Mouse (Mus musculus): Measurements from ENCODE around the gene Ttyh3.
"Not testable (repeated sequence)": the region's sequence is repeated elsewhere in the genome, so short reads cannot be mapped to it uniquely, and the experiment has no call there.

Ttyh3 gene

DNA sequence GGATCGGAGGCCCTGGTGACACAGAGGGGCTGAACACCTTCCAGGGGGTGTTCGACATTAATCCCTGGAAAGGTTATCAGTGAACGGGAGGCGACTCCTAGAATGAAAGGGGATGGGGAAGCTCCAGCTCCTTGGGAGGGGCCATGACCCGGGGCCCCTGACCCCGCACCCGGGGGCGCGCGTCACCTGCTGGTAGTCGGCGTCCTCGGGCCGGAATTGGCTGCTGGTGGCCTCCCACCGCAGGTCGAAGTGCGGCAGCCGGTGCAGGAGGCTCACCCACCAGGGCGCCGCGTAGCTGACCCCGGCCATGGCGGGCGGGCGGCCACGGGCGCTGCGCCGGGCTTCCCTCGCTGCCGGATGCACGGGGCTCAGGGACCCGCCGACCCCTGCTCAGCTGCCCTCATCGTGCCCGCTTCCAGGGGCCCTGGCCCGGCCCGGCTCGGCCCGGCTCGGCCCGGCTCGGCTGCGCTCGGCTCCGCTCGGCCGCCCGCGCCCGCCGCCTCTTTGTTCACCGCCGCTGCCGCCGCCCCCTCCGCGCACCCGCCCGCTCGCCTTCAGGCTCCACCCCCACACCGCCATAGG is at the start of gene Ttyh3:
Ttyh3 (minus strand) TSS at position 513 of the 582 bp plus-strand sequence.
- no peak for DNase-seq (ENCODE audit: low read depth)

DNA sequence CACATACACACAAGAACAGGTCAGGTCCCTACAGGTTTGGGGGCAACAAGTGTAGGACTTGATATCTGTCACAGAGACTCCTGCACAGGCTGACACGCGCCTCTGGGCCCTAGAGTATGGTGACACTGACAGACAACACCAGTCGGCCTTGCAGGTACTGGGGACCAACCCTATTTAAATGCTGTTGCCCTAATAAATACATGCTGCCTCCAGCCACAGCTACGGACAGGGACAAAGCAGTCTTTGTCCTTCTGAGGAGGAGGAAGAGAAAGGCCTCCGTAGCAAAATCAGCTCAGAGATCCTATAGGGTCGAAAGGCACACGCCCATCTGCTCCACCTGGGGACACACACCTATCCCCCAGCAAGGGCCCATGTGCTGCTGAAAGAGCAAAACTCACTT is 47.2 kb upstream of the Ttyh3 start:
- no peak for DNase-seq (ENCODE audit: low read depth)

DNA sequence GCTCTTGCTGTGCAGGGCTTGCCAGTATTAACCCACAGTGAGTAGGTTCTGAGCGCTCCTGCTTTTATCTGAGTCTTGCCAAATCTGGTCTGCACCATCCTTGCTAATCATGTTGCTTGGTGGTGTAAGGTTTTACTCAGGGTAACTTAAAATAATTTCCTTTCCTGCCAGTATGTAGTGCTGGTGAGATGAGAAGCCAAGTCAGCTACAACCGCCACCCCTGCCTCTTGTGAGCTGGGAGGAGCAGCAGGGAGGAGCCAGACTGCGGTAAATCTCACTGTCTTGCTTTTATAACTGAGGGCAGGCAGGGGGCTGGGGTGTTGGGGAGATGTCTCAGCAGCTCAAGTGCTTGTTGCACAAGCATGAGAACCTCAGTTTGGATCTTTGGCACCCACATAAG is 39.6 kb upstream of the Ttyh3 start:
- DNase-seq (ENCODE audit: low read depth), result no peak

DNA sequence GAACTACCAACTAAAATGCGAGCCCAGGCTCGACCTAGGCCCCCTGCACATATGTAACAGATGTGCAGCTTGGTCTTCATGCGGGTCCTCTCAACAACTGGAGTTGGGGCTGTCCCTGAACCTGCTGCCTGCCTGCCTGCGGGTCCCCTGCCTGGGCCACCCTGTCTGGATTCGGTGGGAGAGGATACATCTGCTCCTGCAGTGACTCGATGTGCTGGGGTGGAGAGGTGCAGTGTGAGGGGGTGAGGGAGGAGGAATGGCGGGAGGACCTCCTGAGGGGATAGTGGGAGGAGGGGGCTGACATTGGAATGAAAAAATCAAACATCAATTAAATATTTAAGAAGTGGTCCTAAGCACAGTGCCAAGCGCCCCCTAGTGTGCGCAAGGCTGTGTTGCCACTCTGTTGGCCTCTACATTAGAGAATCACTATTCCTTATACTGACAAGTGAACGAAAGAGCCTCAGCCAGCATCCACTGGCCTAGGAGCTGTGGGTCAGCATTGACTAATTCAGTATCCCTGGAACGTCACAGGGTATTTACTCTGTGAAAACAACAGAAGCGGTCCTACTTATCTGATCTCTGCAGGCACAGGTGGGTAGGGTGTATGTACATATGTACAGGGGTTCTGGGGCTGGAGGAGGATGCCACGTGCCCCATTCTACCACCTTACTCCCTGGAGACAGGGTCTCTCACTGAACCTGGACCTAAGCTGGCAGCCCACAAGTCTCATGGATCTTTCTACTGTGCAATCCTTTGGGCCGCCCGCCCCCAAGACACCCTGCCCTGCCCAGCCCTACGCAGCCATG is 35.7 kb upstream of the Ttyh3 start:
- DNase-seq (ENCODE audit: low read depth), result peak; percentile 69

DNA sequence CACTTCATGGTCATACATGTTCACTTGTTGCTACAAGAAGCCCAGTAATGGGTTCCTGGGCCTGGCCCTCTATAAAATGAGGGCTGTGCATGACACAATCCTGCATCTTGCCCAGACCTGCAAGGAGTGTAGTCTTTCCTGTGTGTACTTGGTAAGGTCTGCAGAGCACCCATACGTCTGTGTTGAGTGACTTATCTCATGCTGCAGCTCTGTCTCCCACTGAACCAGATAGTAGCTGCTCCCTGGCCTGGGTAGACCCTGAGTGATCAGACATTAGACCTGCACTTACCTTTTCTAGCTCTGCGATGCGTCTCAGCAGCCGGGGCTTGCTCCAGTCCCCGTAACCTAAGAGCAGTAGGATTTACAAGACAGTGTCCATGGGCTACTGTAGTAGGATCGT is 33.3 kb upstream of the Ttyh3 start:
- DNase-seq (ENCODE audit: low read depth), result no peak

GRCm38 (mm10) chr5:140680950-140681349 is 32.1 kb upstream of the Ttyh3 start:
- no peak for DNase-seq (ENCODE audit: low read depth)

DNA sequence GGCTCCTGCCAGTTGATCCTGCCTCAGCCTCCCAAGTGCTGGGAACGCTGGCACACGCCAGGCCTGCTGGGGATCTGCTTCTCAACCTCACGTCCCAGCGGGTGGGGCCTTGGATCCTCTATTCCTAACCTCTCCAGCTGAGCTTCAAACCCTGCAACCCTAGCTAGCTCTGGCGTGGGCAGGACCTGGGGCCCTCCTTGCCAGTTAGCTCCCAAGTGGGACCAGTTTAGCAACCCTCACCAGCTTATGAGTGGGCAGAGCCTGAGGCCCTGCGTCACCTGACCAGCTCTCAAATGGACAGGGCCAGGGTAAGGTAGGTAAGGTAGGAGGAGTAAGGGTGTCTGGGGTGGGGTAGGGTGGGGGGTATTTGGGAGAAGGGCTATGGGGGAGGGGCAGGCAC is 31.2 kb upstream of the Ttyh3 start:
- no peak for DNase-seq (ENCODE audit: low read depth)

DNA sequence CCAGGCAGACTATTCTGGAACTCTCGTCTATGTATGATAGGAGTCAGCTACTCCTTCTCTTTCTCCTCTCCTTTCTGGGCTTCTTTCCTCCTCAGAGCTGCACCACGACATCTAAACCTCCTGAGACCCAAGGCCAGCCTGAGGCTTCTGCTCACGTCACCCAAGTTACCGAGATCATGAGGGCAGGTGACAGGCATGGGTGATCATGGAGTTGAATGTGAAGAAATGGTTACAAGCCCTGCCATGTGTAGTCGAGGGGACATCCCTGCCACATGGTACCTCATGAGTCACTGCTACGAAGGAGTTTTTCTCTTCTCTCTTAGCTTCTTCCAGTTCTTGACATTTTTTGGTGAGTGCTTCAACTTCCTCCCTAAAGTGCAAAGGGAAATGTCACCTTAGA is 28.3 kb upstream of the Ttyh3 start:
- DNase-seq (ENCODE audit: low read depth), result no peak

DNA sequence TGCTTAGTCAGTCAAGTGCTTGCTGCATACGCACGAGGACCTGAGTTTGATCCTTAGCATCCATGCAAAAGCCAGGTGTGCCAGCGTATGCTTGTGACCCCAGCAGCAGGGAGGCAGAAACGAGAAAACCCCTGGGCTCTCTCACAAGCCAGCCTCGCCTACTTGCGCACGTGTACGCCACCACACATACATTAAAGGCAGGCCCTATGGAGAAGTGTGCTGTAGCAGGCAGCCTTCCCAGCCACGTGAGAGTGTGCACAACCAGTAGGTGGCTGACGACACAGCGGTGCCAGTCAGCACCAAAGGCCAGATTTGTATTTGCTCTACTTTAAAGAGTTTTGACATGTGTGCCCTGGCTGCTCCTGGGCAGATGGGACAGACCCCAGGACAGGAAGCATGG is 26.8 kb upstream of the Ttyh3 start:
- DNase-seq (ENCODE audit: low read depth), result no peak

DNA sequence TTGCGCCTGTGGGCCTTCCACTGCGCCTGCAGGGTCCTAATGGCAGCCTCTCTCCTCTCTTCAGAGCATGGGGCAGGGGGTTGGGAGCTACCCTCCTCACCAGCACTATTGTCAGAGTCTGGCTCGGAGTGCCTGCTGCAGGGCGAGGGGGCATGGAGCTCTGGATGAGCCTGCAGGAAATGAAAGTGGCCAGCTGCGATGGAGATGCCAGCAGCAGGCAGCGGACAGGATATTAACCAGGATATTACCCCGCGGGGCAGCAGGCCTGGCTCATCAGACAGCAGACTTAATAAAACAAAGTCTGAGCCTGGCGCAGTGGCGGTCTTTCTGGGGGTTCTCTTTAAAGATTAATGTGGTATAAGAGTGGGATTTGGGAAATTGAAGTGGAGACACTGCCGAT is 26.2 kb upstream of the Ttyh3 start:
- DNase-seq (ENCODE audit: low read depth), result no peak

GRCm38 (mm10) chr5:140674036-140674435 is 25.2 kb upstream of the Ttyh3 start:
- no peak for DNase-seq (ENCODE audit: low read depth)

DNA sequence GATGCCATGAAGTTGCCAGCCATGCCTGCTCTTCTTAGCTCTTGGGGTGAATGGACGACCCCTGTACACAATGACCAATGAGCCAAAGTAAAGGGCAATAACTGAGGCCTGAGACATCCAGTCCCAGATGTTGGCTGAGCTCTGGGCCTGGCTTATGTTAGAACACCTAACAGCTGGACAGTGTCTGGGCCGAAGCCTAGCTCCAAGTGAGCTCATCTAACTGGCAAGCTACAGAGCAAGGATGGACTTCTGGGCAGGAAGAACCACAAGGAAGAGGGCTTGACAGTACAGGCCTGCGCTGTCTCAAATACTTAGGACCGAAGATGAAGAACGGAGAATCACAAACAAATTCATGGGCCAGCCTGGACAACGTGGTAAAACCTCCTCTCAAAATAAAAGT is 23.8 kb upstream of the Ttyh3 start:
- not testable (repeated sequence) for DNase-seq (ENCODE audit: low read depth)

GRCm38 (mm10) chr5:140672115-140672514 is 23.3 kb upstream of the Ttyh3 start:
- DNase-seq (ENCODE audit: low read depth), result no peak

DNA sequence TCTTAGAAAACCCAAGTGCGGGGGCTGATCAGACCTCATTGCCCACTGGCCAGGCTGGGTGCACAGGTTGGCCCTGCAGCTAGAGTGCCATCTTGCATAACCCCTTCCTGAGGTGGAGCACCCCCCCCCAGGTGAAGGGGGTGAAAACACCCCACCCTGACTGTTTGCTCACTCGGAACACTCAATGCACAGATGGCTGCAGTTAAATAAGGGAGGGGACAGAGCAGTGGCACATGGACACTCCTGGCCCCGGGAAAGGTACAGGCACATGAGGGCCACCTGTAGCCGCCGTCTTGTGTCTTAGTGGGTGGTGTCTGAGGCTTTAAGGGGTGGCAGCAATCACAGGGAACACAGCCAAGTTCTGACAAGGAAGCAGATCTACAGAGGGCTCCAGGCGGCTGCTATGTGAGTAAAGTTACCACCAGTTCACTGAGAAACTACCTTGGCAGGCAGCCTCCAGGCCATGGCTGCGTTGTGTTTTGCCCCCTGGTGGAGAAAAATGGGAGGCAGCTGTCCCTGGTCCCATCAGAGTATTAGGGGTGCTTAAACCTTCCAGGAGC is 14.9 kb upstream of the Ttyh3 start:
- peak; percentile 86 for DNase-seq (ENCODE audit: low read depth)

DNA sequence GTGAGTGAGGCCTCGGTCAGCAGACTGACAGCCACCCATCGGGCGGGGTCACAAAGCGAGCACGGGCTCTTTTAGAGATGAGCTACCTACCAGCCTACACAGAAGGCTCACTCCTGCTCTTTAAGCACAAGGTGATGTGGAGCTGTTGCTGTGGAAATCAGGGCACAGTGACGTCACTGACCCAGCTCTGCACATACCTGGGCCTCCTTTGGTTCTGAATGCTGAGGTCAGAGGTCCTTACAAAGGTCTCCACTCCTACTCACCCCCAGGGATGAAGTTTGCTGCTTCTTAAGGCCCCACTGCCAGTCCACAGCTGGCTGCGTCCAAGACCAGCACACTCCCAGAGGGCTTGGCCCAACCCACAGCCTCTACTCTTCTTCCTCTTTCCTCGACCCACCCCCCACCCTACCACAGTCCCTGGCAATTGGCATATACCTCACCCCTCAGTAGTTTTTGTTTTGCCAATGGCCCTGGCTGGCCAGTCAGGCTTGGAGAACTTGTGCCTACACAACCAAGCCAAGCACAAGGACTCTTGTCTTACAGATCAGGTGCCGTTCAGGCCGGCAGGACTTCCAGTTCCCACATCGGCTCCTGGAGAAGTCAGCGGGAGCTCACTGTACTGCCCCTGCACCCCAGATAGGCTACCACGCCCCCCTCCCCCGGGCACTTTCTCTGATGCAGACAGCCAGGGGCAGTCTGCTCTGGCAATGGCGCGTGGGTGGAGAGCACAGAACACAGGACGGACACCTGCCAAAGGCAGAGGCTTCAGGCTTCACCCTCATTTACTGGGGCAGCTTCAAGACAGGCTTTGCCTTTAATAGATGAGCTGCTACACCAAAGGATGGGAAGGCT is 14.1 kb upstream of the Ttyh3 start:
- peak; percentile 59 for DNase-seq (ENCODE audit: low read depth)

GRCm38 (mm10) chr5:140661875-140662643 is 13.2 kb upstream of the Ttyh3 start:
- DNase-seq (ENCODE audit: low read depth), result no peak

DNA sequence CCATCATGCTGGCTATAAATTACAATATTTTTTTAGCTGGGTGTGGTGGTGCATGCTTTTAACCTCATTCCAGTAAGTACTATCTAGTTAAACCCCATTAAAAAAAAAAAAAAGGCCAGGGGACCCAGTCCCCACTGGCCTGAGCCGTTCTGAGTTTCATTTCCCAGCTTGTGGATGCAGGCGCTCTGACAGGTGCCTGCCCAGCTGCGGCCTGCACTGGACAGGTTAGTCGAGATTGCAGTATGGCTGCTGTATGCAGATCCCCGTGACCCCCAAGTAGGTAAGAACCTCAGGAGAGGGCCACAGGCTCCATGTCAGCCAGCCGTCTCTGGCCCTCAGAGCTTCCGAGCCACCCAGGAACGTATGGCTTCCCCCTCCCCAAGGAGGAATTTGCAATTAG is 12.6 kb upstream of the Ttyh3 start:
- DNase-seq (ENCODE audit: low read depth), result no peak

DNA sequence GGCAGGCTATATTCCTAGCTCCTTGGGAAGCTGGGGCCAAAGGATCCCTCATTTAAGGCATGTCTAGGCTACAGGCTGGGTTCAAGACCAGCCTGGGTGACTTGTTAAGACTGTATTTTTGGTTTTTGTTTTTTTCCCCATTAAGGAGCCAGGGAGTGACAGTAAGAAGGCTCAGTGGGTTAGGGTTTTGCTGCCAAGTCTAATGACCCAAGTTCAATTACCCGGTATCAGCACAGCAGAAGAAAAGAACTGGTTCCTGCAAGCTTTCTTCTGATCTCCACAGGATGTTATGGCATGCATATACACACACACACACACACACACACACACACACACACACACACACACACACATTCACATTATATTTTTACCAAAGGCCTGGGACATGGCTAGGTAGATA is 11.6 kb upstream of the Ttyh3 start:
- peak; percentile 54 for DNase-seq (ENCODE audit: low read depth)

GRCm38 (mm10) chr5:140659607-140660272 is 10.9 kb upstream of the Ttyh3 start:
- peak; percentile 52 for DNase-seq (ENCODE audit: low read depth)

DNA sequence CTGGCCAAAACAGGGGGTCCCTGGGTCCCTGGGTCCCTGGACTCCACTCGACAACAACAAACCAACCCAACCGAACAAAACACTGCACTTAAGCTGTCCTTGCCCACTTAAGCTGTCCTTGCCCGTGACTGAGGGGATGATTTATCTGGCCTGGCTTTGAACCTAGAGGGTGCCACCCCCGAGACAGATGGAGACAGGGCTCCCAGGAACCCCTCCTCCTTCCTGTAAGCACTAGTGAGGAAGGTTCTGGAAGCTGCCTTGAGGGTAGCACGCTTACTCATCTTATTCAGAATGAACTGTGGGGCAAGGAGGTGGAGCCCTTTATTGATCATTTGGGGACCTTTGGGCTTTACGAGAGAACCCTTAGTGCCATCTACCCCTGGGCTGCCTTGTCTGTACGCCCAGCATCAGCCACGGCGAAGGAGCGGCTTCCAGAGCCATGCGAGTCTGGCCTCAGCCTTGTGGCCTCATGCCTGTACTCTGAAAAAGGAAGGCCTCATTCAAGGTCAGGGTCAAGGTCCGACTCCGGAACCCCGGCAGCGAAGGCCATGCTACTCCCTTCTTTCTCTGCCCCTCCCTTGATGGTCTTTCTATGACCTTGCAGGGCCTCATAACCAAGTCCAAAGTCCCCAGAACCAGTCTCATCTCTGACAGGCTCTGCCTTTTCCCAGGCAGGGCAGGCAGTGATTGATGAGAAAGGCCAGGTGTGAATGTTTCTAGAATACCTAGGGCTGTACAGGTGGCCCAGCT is 5.4 kb upstream of the Ttyh3 start:
- DNase-seq (ENCODE audit: low read depth), result no peak

- no peak for DNase-seq (ENCODE audit: low read depth)
These were observed 3.8 kb upstream of the Ttyh3 start for GRCm38 (mm10) chr5:140652587-140652986.

Measured in naive thymus-derived CD4-positive, alpha-beta T cell, adult 2 months (primary cell).